Mouse (Mus musculus): ENCODE results near the gene Tiam1.
A peak's percentile ranks its signal among the peaks of the same experiment; 100 is the strongest.

Gene Tiam1

GRCm38 (mm10) chr16:89882477-89883234 is 260.9 kb downstream of the Tiam1 start:
- DNase-seq (ENCODE audit: low read depth): no peak

- DNase-seq (ENCODE audit: low read depth): no peak
Measured at GRCm38 (mm10) chr16:89877206-89877605, 266.4 kb downstream of the Tiam1 start.

GRCm38 (mm10) chr16:89876079-89876478 is 267.5 kb downstream of the Tiam1 start:
- DNase-seq (ENCODE audit: low read depth): no peak

GRCm38 (mm10) chr16:89874012-89874704 is 269.4 kb downstream of the Tiam1 start:
- no peak for DNase-seq (ENCODE audit: low read depth)

- peak; percentile 96 for DNase-seq (ENCODE audit: low read depth)
Measured at GRCm38 (mm10) chr16:89872011-89872942, 271.3 kb downstream of the Tiam1 start.

- peak; percentile 60 for DNase-seq (ENCODE audit: low read depth)
Measured at GRCm38 (mm10) chr16:89871382-89871781, 272.2 kb downstream of the Tiam1 start.

GRCm38 (mm10) chr16:89870059-89870458 is 273.5 kb downstream of the Tiam1 start:
- no peak for DNase-seq (ENCODE audit: low read depth)

GRCm38 (mm10) chr16:89868502-89868901 is 275.1 kb downstream of the Tiam1 start:
- DNase-seq (ENCODE audit: low read depth): no peak

GRCm38 (mm10) chr16:89867212-89867829 is 276.2 kb downstream of the Tiam1 start:
- DNase-seq (ENCODE audit: low read depth): no peak

GRCm38 (mm10) chr16:89865136-89865535 is 278.4 kb downstream of the Tiam1 start:
- DNase-seq (ENCODE audit: low read depth): no peak

GRCm38 (mm10) chr16:89864710-89865109 is 278.9 kb downstream of the Tiam1 start:
- DNase-seq (ENCODE audit: low read depth): no peak

- no peak for DNase-seq (ENCODE audit: low read depth)
Measured at GRCm38 (mm10) chr16:89863264-89863663, 280.3 kb downstream of the Tiam1 start.

GRCm38 (mm10) chr16:89861531-89861930 is 282.0 kb downstream of the Tiam1 start:
- no peak for DNase-seq (ENCODE audit: low read depth)

GRCm38 (mm10) chr16:89860708-89861107 is 282.9 kb downstream of the Tiam1 start:
- DNase-seq (ENCODE audit: low read depth): no peak

GRCm38 (mm10) chr16:89857666-89858065 is 285.9 kb downstream of the Tiam1 start:
- peak; percentile 31 for DNase-seq (ENCODE audit: low read depth)

GRCm38 (mm10) chr16:89854731-89855130 is 288.8 kb downstream of the Tiam1 start:
- peak; percentile 40 for DNase-seq (ENCODE audit: low read depth)

GRCm38 (mm10) chr16:89851333-89851732 is 292.2 kb downstream of the Tiam1 start:
- no peak for DNase-seq (ENCODE audit: low read depth)

GRCm38 (mm10) chr16:89848651-89849597 is 294.6 kb downstream of the Tiam1 start:
- DNase-seq (ENCODE audit: low read depth): peak; percentile 97

- DNase-seq (ENCODE audit: low read depth): no peak
Measured at GRCm38 (mm10) chr16:89848179-89848578, 295.4 kb downstream of the Tiam1 start.

- DNase-seq (ENCODE audit: low read depth): no peak
Measured at GRCm38 (mm10) chr16:89845461-89845860, 298.1 kb downstream of the Tiam1 start.

- DNase-seq (ENCODE audit: low read depth): peak; percentile 80
Measured at GRCm38 (mm10) chr16:89844580-89844979, 299.0 kb downstream of the Tiam1 start.
